ENCODE assay signal across 21 mouse cellular contexts in genomic region chr8:103072646-103073045, GRCm38 (mm10).
DNase-seq lines count a peak whose midpoint lies in the region; ATAC-seq lines count a peak whose summit lies in the region.
"Had no signal": no experiment of that assay in that cellular context is flagged by ENCODE, and none has a peak within 500 bp of the region (broad histone marks: within the 10 kb centered on the region; RNA-seq: fewer than 3 reads in every experiment).

No protein-coding gene starts in this region.

- no peaks in the 10 kb centered on the region for H3K27me3 ChIP-seq in neural tube, embryonic 11.5 days (ENCODE audit: control insufficient read depth, insufficient read depth, low read length)
- H3K27me3 ChIP-seq in forebrain, embryonic 13.5 days: no peaks in the 10 kb centered on the region
- H3K27me3 ChIP-seq in limb, embryonic 10.5 days (ENCODE audit: low read depth, poor library complexity, severe bottlenecking): no peaks in the 10 kb centered on the region
- H3K27me3 ChIP-seq: megakaryocyte, embryonic 14.5 days; neural tube, embryonic 13.5 days had no signal

- WGBS in neural tube, embryonic 11.5 days: 68% methylated on average over 1 of the region's 1 CpGs
- 10% methylated on average over 1 of the region's 1 CpGs for WGBS in forebrain, embryonic 13.5 days
- WGBS in limb, embryonic 10.5 days: 85% methylated on average over 1 of the region's 1 CpGs

- no peak overlapping the region for H3K4me2 ChIP-seq in neural tube, embryonic 11.5 days (ENCODE audit: low read depth)
- H3K4me2 ChIP-seq in forebrain, embryonic 13.5 days: no peak overlapping the region
- H3K4me2 ChIP-seq: neural tube, embryonic 13.5 days had no signal

- H3K27ac ChIP-seq in neural tube, embryonic 11.5 days (ENCODE audit: low read depth, low read length): no peak overlapping the region
- H3K27ac ChIP-seq in forebrain, embryonic 13.5 days: peak overlapping the region; percentile 31; the same call in 1 of the 2 replicates
- H3K27ac ChIP-seq in limb, embryonic 10.5 days: peak overlapping the region; percentile 20; the same call in 1 of the 2 replicates
- H3K27ac ChIP-seq: neural tube, embryonic 13.5 days had no signal

- no peaks in the 10 kb centered on the region for H3K36me3 ChIP-seq in neural tube, embryonic 11.5 days (ENCODE audit: control insufficient read depth, insufficient read depth, low read length)
- H3K36me3 ChIP-seq in forebrain, embryonic 13.5 days (ENCODE audit: poor library complexity, severe bottlenecking): no peaks in the 10 kb centered on the region
- no peaks in the 10 kb centered on the region for H3K36me3 ChIP-seq in limb, embryonic 10.5 days
- H3K36me3 ChIP-seq: neural tube, embryonic 13.5 days had no signal

- H3K9me3 ChIP-seq in neural tube, embryonic 11.5 days (ENCODE audit: control insufficient read depth, low read length): no peaks in the 10 kb centered on the region
- H3K9me3 ChIP-seq in forebrain, embryonic 13.5 days (replicated peaks): no peaks in the 10 kb centered on the region
- H3K9me3 ChIP-seq in limb, embryonic 10.5 days (replicated peaks): no peaks in the 10 kb centered on the region
- H3K9me3 ChIP-seq: megakaryocyte, embryonic 14.5 days; neural tube, embryonic 13.5 days had no signal

- no peak overlapping the region for H3K9ac ChIP-seq in neural tube, embryonic 11.5 days (ENCODE audit: low read length)
- no peak overlapping the region for H3K9ac ChIP-seq in forebrain, embryonic 13.5 days
- H3K9ac ChIP-seq: liver, postnatal 0 days; neural tube, embryonic 13.5 days had no signal

- H3K4me1 ChIP-seq in neural tube, embryonic 11.5 days (ENCODE audit: control insufficient read depth, insufficient read depth, low read length): no peaks in the 10 kb centered on the region
- peaks cover 11% of the 10 kb centered on the region; the same call in 1 of the 2 replicates for H3K4me1 ChIP-seq in forebrain, embryonic 13.5 days
- H3K4me1 ChIP-seq in limb, embryonic 10.5 days: peaks cover 5% of the 10 kb centered on the region
- H3K4me1 ChIP-seq: megakaryocyte, embryonic 14.5 days had no signal

- H3K4me3 ChIP-seq in neural tube, embryonic 11.5 days (ENCODE audit: low read depth, low read length): no peak overlapping the region
- H3K4me3 ChIP-seq in forebrain, embryonic 13.5 days: no peak overlapping the region
- H3K4me3 ChIP-seq in limb, embryonic 10.5 days: no peak overlapping the region
- H3K4me3 ChIP-seq: megakaryocyte, embryonic 14.5 days; neural tube, embryonic 13.5 days had no signal

- ATAC-seq in neural tube, embryonic 11.5 days (ENCODE audit: insufficient read depth, low FRiP score, low TSS enrichment): 0 out of 2 replicates have a peak, but pooled peaks have one; percentile 35
- ATAC-seq in forebrain, embryonic 13.5 days: peak; percentile 86; the same call in 1 of the 2 replicates
- ATAC-seq: liver, postnatal 0 days had no signal

- no peak for DNase-seq in neural tube, embryonic 11.5 days (ENCODE audit: low spot score)
- DNase-seq in neural tube, embryonic 10.5 days (ENCODE audit: extremely low spot score, low spot score): no peak
- DNase-seq in limb, embryonic 10.5 days (ENCODE audit: low spot score): no peak
- DNase-seq in retina, postnatal 1 day: peak; percentile 44
- DNase-seq in kidney, adult 8-10 months: no peak
- DNase-seq in spleen, adult 12 weeks (ENCODE audit: low spot score): no peak
- no peak for DNase-seq in heart, adult 9 months (ENCODE audit: low spot score in 2 of 2)
- DNase-seq: adrenal gland, adult 2 months; cerebellum, adult 11 months; gastrocnemius, postnatal 10 days; heart, adult 18-20 months; kidney, adult 2 months; kidney, postnatal 36 days; layer of hippocampus, adult 9-11 months; liver; liver, postnatal 0 days; lung, postnatal 14 days; right cerebral cortex, postnatal 4 days had no signal
